Mouse (Mus musculus) cortical plate, adult 2 months (tissue): ENCODE measurements around the gene Rufy2.

ENCODE experiments used
- CTCF ChIP-seq: fragments of 200-500 bp; IDR thresholded peaks from 2 replicates; pipeline ENCODE4 v1.5.1; 2011; ENCODE audit warnings: mild to moderate bottlenecking, control low read depth, low read length; ENCODE audit not compliant: insufficient read depth; ENCODE audit errors: extremely low read depth
- POLR2A ChIP-seq: fragments of 200-500 bp; IDR thresholded peaks from 2 replicates; pipeline ENCODE4 v1.6.1; 2011; ENCODE audit warnings: mild to moderate bottlenecking, low read length, control low read depth; ENCODE audit not compliant: insufficient read depth; ENCODE audit errors: extremely low read depth

GRCm38 (mm10) chr10:63047751-63048150 lies 67.7 kb downstream of the Rufy2 start:
- no peak for TF ChIP-seq CTCF
- no peak for TF ChIP-seq POLR2A
